Mouse (Mus musculus) limb, embryonic 11.5 days (tissue): ENCODE measurements around the gene Ankmy1. TPM values are rescaled to one million over a fixed set of nuclear protein-coding genes. Genes with fewer than 3 reads are reported as not detected.

ENCODE experiments used
- ATAC-seq: fragments of 200-750 bp; cut with Nextera tagmentation; 2 replicates; pipeline ENCODE4 v1.8.0; 2017; ENCODE audit warnings: low read depth; ENCODE audit not compliant: insufficient number of reproducible peaks, low FRiP score, low TSS enrichment
- DNase-seq: peaks from one replicate; pipeline ENCODE4 v3.0.0-alpha.2; 2015; ENCODE audit warnings: low spot score
- H3K27ac ChIP-seq: fragments of 300-500 bp; sonication (generic); replicated peaks from 2 replicates; pipeline ENCODE4 v1.5.1; 2014; ENCODE audit warnings: low read depth, mild to moderate bottlenecking, low read length
- H3K27me3 ChIP-seq: fragments of 300-500 bp; sonication (generic); 2 replicates; pipeline ENCODE4 v1.6.1; 2014; ENCODE audit warnings: mild to moderate bottlenecking, low read length, mixed read lengths; ENCODE audit not compliant: control insufficient read depth, insufficient read depth
- H3K36me3 ChIP-seq: fragments of 300-500 bp; sonication (generic); 2 replicates; pipeline ENCODE4 v1.6.1; 2014; ENCODE audit warnings: mild to moderate bottlenecking, low read length, moderate library complexity, mixed read lengths; ENCODE audit not compliant: control insufficient read depth, insufficient read depth
- H3K4me1 ChIP-seq: fragments of 300-500 bp; sonication (generic); 2 replicates; pipeline ENCODE4 v1.6.1; 2014; ENCODE audit warnings: low read length, mixed read lengths; ENCODE audit not compliant: control insufficient read depth, insufficient read depth
- H3K4me2 ChIP-seq: fragments of 300-500 bp; sonication (generic); 2 replicates; pipeline ENCODE4 v1.6.1; 2014; ENCODE audit warnings: low read depth, mild to moderate bottlenecking, moderate library complexity; ENCODE audit not compliant: severe bottlenecking
- H3K4me3 ChIP-seq: fragments of 300-500 bp; sonication (generic); 2 replicates; pipeline ENCODE4 v1.5.1; 2014; ENCODE audit warnings: low read depth, low read length
- H3K9ac ChIP-seq: fragments of 300-500 bp; sonication (generic); 2 replicates; pipeline ENCODE4 v1.6.1; 2014; ENCODE audit warnings: mild to moderate bottlenecking, low read length
- H3K9me3 ChIP-seq: fragments of 300-500 bp; sonication (generic); 2 replicates; pipeline ENCODE4 v1.6.1; 2016; ENCODE audit warnings: low read length; ENCODE audit not compliant: control insufficient read depth
- WGBS: fragments of 180-500 bp; shearing (Covaris S2); extraction: QIAGEN DNeasy Blood & Tissue Kit; methylation state at CpG from one replicate; pipeline ENCODE4 v1.1.7; 2014; 5-methylcytosine and 5-hydroxymethylcytosine counted together
- microRNA counts: library from miRNA; unstranded; fragments of <30 nt; microRNA quantifications from one replicate; lab custom pipeline; 2016
- microRNA-seq: library from miRNA; unstranded; fragments of <30 nt; microRNA quantifications from one replicate; pipeline ENCODE4, GENCODE M21; 2016
- polyA plus RNA-seq: library from polyadenylated mRNA; unstranded; fragments of >200 nt; fragmentation: Nextera tagmentation; extraction: Ambion mirVana; gene quantifications from 2 replicates; pipeline ENCODE4 v1.2.1, GENCODE M21; 2014

Gene Ankmy1
- polyA plus RNA-seq, 1 experiment from 2014 or later, result 0.47 TPM

GRCm38 (mm10) chr1:92814319-92814718 lies 88.4 kb downstream of the Ankmy1 start:
- no peaks in the 10 kb centered on the region for H3K27me3 ChIP-seq
- H3K4me3 ChIP-seq, result no peak overlapping the region
- H3K36me3 ChIP-seq, result no peaks in the 10 kb centered on the region
- DNase-seq (peak; percentile 39), ATAC-seq (no peak)
- WGBS, result 34% methylated on average over 5 of the region's 5 CpGs
- no peak overlapping the region for H3K9ac ChIP-seq
- no peak overlapping the region for H3K27ac ChIP-seq
- H3K4me2 ChIP-seq, result no peak overlapping the region
- H3K9me3 ChIP-seq, result no peaks in the 10 kb centered on the region
- peaks cover 7% of the 10 kb centered on the region; the same call in 1 of the 2 replicates for H3K4me1 ChIP-seq

MicroRNA genes within 50 kb of the gene (microRNA counts, 519-probe panel; counts per million panel counts)
- 4,606 counts per million, percentile 73 among the panel's probes with 10 or more counts for microRNA mmu-miR-149 (lab: Ali Mortazavi, UCI)

Small RNA genes lying within 50 kb of the gene (microRNA-seq; reads per million reads assigned to microRNA genes)
- gene Mir149, result 6,519 reads per million, percentile 92 among the genes with 10 or more reads in this experiment

Other genes with a start within 250 kb of the Ankmy1 start
- gene Gpc1, start 71.3 kb downstream of the Ankmy1 start, polyA plus RNA-seq, result 51.7 and 56.6 TPM in 2 replicates
- gene Dusp28, start 4.1 kb upstream of the Ankmy1 start, polyA plus RNA-seq, result 7.9 and 10.1 TPM in 2 replicates
- 19.6 and 23.8 TPM in 2 replicates for gene Rnpepl1, start 7.9 kb upstream of the Ankmy1 start, polyA plus RNA-seq
- 31.9 and 36.5 TPM in 2 replicates for gene Capn10, start 31.5 kb upstream of the Ankmy1 start, polyA plus RNA-seq
- 0.20 and 0.44 TPM in 2 replicates for gene Gpr35, start 48.0 kb upstream of the Ankmy1 start, polyA plus RNA-seq
- not detected in 2 replicates for gene Aqp12, start 103.4 kb upstream of the Ankmy1 start, polyA plus RNA-seq
- 7.3 and 8.0 TPM in 2 replicates for gene Kif1a, start 199.0 kb upstream of the Ankmy1 start, polyA plus RNA-seq
- gene Agxt, start 232.3 kb upstream of the Ankmy1 start, polyA plus RNA-seq, result not detected in 2 replicates